Mouse (Mus musculus) liver, postnatal 0 days (tissue): ENCODE data around the gene Pafah1b2. TPM values are rescaled to one million over a fixed set of nuclear protein-coding genes. Genes with fewer than 3 reads are reported as not detected.

Experiments used
- ATAC-seq: fragments of 200-750 bp; cut with Nextera tagmentation; 2 replicates; pipeline ENCODE4 v1.8.0; 2017; ENCODE audit warnings: mild to moderate bottlenecking, moderate library complexity
- DNase-seq: peaks from one replicate; pipeline ENCODE4 v3.0.0-alpha.2; 2016
- H3K27ac ChIP-seq: fragments of 300-500 bp; sonication (generic); 2 replicates; pipeline ENCODE4 v1.5.1; 2014; ENCODE audit warnings: antibody characterized with exemption, moderate library complexity, mild to moderate bottlenecking, low read depth
- H3K27me3 ChIP-seq: fragments of 300-500 bp; sonication (generic); 2 replicates; pipeline ENCODE4 v1.6.1; 2014; ENCODE audit warnings: low read length, control low read depth, mixed read lengths; ENCODE audit not compliant: insufficient read depth
- H3K36me3 ChIP-seq: fragments of 300-500 bp; sonication (generic); replicated peaks from 2 replicates; pipeline ENCODE4 v1.6.1; 2014; ENCODE audit warnings: mild to moderate bottlenecking, control low read depth, low read length, moderate library complexity, mixed read lengths; ENCODE audit not compliant: insufficient read depth
- H3K4me1 ChIP-seq: fragments of 300-500 bp; sonication (generic); 2 replicates; pipeline ENCODE4 v1.6.1; 2014; ENCODE audit warnings: antibody characterized with exemption, mild to moderate bottlenecking, control low read depth; ENCODE audit not compliant: insufficient read depth
- H3K4me2 ChIP-seq: fragments of 300-500 bp; sonication (generic); 2 replicates; pipeline ENCODE4 v1.6.1; 2014; ENCODE audit warnings: low read depth, mild to moderate bottlenecking, low read length, moderate library complexity, mixed read lengths
- H3K4me3 ChIP-seq: fragments of 300-500 bp; sonication (generic); 2 replicates; pipeline ENCODE4 v1.5.1; 2014; ENCODE audit warnings: low read depth, low read length
- H3K9ac ChIP-seq: fragments of 300-500 bp; sonication (generic); replicated peaks from 2 replicates; pipeline ENCODE4 v1.6.1; 2014; ENCODE audit warnings: mild to moderate bottlenecking, moderate library complexity
- H3K9me3 ChIP-seq: fragments of 300-500 bp; sonication (generic); 2 replicates; pipeline ENCODE4 v1.6.1; 2016; ENCODE audit warnings: mild to moderate bottlenecking, control low read depth, low read length, mixed read lengths
- CTCF ChIP-seq: sonication (generic); IDR thresholded peaks from 2 replicates; pipeline ENCODE4 v1.5.1; 2016; ENCODE audit warnings: antibody characterized with exemption, low read depth
- EP300 ChIP-seq: IDR thresholded peaks from 2 replicates; pipeline ENCODE4 v1.6.1; 2016; ENCODE audit warnings: antibody characterized with exemption, low read depth, mild to moderate bottlenecking
- WGBS: fragments of 180-500 bp; shearing (Covaris S2); extraction: QIAGEN DNeasy Blood & Tissue Kit; methylation state at CpG from one replicate; pipeline ENCODE4 v1.1.7; 2014; ENCODE audit not compliant: insufficient replicate concordance; 5-methylcytosine and 5-hydroxymethylcytosine counted together
- microRNA-seq: library from miRNA; unstranded; fragments of <30 nt; microRNA quantifications from one replicate; pipeline ENCODE4, GENCODE M21; 2016
- polyA plus RNA-seq: library from polyadenylated mRNA; unstranded; fragments of >200 nt; fragmentation: Nextera tagmentation; extraction: Ambion mirVana; gene quantifications from 2 replicates; pipeline ENCODE4 v1.2.1, GENCODE M21; 2015

Gene Pafah1b2
- polyA plus RNA-seq, 1 experiment from 2014 or later: 42.6 TPM

DNA sequence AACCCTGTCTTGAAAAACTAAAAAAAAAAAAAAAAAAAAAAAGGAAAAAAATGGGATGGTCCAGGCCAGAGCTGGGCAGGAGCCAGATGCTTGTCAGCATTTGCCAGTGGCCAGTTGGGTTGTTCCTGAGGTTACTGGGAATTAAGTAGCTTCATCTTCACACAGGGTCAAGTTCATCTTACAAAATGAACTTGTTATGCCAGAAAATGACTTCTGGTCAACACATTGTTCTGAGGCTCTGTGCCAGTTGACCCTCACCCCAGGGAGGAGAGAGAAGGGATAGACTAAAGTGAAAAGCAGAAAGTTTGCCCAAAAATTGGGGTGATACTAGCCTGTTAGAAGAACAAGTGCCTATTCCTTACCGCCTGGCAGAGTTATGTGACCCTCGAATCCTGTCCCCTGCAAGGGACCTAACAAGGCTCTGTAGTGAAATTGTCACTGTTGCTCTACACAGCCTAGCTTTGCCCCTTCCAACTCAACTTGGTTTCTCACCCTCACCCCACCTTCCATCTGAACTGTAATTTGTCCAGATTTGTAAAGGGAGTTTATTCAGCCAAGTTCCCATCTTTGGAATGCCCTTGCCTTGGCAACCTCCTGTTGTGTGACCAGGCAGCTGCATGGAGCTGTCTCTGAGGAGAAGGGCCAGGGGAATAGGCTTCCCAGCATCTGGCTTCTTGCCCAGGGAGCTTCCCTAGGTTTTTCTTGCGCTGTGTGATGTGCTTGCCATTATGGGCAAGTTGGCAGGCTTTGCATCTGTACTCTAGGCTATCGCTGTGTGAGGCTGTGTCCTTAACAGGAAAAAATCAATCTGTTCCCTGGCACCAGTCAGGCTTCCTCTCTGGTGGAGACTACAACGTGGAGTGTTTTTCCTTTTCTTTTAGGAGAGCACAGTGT is 95.2 kb downstream of the Pafah1b2 start:
- Histone ChIP-seq H3K27ac (no peak overlapping the region), H3K9ac (no peak overlapping the region), H3K36me3 (peaks cover 79% of the 10 kb centered on the region), H3K4me1 (no peaks in the 10 kb centered on the region), H3K9me3 (no peaks in the 10 kb centered on the region), H3K4me2 (no peak overlapping the region), H3K27me3 (no peaks in the 10 kb centered on the region), H3K4me3 (no peak overlapping the region)
- DNase-seq (no peak), ATAC-seq (no peak)
- 74% methylated on average over 5 of the region's 5 CpGs for WGBS
- TF ChIP-seq EP300 (no peak), CTCF (no peak)

DNA sequence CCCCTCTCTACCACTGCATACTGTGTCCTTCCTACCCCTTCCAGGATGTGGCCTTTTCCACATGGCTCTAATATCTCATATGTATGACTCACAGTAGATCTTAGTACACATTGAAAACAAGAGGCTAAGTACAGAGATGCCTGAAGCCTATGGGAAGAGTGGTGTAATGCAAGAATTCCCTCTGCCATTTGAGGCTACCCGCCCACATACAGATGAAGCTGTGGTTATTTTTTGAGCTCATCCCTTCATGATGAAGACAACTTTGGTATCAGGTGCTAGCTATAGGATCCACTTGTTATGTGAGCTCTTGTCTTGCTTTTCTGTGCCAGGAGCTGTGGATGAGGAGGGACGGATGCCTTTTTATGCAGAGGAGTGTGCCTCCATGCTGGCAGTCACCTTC is 96.8 kb downstream of the Pafah1b2 start:
- no peak overlapping the region for H3K4me3 ChIP-seq
- TF ChIP-seq EP300: no peak
- TF ChIP-seq CTCF: no peak
- no peak for ATAC-seq

More for the DNA sequence above, 96.8 kb downstream of the Pafah1b2 start:
- no peak for DNase-seq
- Histone ChIP-seq H3K9me3 (no peaks in the 10 kb centered on the region), H3K9ac (no peak overlapping the region), H3K4me2 (no peak overlapping the region), H3K4me1 (no peaks in the 10 kb centered on the region), H3K27me3 (no peaks in the 10 kb centered on the region), H3K36me3 (peaks cover 79% of the 10 kb centered on the region), H3K27ac (no peak overlapping the region)
- 92% methylated on average over 2 of the region's 2 CpGs for WGBS

Small RNA genes lying within 50 kb of the gene (microRNA-seq; reads per million reads assigned to microRNA genes)
- gene Mir7087: not detected

Other genes starting within 250 kb of the Pafah1b2 start
- gene Cep164, start 184.0 kb downstream of the Pafah1b2 start, polyA plus RNA-seq: 6.1 and 6.6 TPM in 2 replicates
- 8.3 and 10.7 TPM in 2 replicates for gene Bace1, start 174.1 kb downstream of the Pafah1b2 start, polyA plus RNA-seq
- gene Pcsk7, start 106.2 kb downstream of the Pafah1b2 start, polyA plus RNA-seq: 5.8 and 6.8 TPM in 2 replicates
- 13.0 and 15.9 TPM in 2 replicates for gene Rnf214, start 105.8 kb downstream of the Pafah1b2 start, polyA plus RNA-seq
- 3.6 and 5.2 TPM in 2 replicates for gene Tagln, start 76.6 kb downstream of the Pafah1b2 start, polyA plus RNA-seq
- 23.5 and 23.6 TPM in 2 replicates for gene Sidt2, start 57.4 kb downstream of the Pafah1b2 start, polyA plus RNA-seq
- gene Sik3, start 130 bp upstream of the Pafah1b2 start, polyA plus RNA-seq: 5.0 TPM in 2 replicates
- 27,203 and 27,647 TPM in 2 replicates for gene Apoa1, start 215.9 kb upstream of the Pafah1b2 start, polyA plus RNA-seq
- 453 and 541 TPM in 2 replicates for gene Apoc3, start 222.9 kb upstream of the Pafah1b2 start, polyA plus RNA-seq
- 256 and 423 TPM in 2 replicates for gene Apoa4, start 228.0 kb upstream of the Pafah1b2 start, polyA plus RNA-seq